Mouse (Mus musculus) megakaryocyte progenitor cell, adult 5-6 weeks (primary cell): ENCODE results near the gene Crebbp. TPM values are rescaled to one million over a fixed set of nuclear protein-coding genes. Genes with fewer than 3 reads are reported as not detected.
A peak's percentile ranks its signal among the peaks of the same experiment; 100 is the strongest.

Source experiments
- ATAC-seq: replicated peaks from 2 replicates; pipeline ENCODE4 v1.8.0; 2016; ENCODE audit warnings: mild to moderate bottlenecking, moderate TSS enrichment, inconsistent platforms; ENCODE audit not compliant: poor library complexity
- total RNA-seq, 2 experiments: library from RNA; stranded (forward) in 1 of 2; stranded (reverse) in 1 of 2; fragments of 157-497, 149-512 nt in 1 of 2; fragments of 200-1000 nt in 1 of 2; gene quantifications; 2 replicates each; pipeline versions ENCODE4 v1.2.3 to v1.2.4; 2015 to 2017

Crebbp gene
- total RNA-seq, 2 experiments from 2014 or later, result 11.5 to 45.4 TPM

DNA sequence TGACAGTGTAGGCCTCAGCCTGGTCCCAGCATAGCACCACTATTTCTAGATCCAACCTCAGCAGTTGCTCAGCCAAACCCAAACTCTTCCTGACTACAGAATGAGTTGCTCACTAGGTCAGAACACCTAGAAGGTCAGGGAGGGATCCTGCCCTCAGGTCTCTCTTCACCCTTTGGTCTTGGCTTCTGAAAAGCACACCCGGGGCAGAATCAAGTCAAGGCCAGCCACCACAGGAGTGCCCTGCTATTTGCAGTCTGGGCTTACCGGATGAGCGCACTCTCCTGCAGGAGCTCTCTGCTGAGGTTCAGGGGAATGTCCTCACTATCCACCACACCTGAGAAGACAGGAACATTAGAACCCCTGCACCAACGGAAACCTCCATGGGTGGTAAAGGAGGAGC, 161.2 kb downstream of the Crebbp start:
- no peak for ATAC-seq

DNA sequence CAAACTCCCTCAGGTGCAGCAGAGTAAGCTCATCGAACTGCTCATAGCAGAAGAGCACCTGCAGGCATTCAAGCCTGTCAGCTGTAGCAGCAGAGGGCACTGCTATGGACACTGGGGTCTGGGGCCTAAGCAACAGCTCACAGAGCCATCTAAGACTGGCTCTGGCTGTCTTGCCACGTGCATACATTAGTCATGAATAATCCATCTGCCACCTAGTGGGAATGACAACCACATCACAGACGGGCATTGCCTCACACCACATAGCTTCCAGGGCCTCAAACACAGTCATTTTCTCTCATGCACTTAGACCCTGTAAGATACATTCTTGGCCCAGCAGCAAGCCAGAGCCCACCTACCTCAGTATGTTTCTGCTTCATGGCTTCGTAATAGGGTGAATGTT, 168.3 kb downstream of the Crebbp start:
- ATAC-seq, result no peak

DNA sequence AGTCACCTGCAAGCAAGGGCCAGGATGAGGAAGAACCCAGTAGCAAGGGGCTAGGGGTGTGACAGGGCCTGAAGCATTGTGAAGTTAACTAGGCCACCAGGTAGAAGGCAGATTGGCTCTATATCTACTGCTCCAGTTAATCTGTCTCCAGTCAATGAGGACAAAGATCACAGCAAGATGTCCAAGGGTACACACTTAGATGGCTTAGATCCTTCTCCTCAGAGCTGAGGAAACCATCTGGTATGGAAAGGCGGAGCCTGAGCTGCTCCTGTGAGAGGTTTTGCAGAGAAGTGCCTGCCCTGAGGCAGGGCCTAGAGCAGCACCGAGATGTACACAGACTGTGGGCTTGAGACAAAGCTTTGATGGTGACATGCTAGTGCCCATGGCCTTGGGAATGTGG, 169.7 kb downstream of the Crebbp start:
- no peak for ATAC-seq

DNA sequence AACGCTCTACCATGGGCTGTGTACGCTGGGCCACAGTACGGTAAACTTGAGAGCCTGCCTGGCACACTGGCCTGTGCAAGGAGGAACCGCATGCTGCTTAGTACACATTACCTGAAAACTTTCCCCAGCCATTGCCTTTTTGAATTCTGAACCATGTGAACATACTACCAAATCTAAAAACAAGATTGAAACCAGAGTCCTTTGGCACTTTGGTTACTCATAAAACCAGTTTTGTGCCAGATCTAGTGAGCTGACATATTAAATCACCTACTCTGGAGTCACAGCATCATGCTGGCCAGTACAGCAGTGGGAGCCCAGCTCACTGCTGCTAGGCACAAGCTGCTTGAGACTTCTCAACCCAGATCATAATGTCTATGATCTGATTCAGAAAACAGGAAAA, 172.2 kb downstream of the Crebbp start:
- no peak for ATAC-seq

DNA sequence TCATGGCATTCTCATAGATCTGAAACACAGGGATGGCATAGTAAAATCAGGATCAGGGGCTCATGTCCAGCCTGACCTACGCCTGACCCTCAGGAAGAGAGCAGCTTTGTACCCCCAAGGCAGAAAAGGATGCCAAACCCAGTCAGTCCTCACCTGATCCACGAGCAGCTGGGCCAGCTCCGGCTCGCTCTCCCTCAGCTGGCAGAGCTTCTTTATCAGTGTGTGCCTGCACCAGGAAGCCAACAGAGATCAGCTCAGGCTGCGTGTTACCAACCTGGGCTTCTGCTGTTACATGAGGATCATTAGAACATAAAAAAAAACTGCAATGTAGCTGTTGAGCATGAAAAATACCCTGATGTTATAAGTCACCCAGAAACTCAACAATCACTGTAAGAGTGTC, 173.6 kb downstream of the Crebbp start:
- ATAC-seq, result no peak

DNA sequence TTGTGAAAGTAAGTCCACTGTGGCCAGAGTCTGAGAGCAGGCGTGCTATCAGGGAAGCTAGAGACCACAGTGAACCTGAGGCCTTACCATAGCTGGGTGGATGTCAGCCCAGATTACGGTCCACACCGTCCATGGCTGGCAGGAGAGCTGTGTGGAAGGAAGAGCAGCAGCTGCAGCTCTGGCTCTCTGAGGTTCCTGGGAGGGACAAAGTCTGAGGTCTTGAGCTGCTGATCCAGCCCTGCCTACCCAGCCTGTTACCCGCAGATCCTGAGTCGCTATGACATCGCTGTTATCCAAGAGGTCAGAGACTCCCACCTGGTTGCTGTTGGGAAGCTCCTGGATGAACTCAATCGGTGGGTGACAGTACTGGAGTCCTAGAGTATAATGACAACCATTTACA, 176.1 kb downstream of the Crebbp start:
- no peak for ATAC-seq

DNA sequence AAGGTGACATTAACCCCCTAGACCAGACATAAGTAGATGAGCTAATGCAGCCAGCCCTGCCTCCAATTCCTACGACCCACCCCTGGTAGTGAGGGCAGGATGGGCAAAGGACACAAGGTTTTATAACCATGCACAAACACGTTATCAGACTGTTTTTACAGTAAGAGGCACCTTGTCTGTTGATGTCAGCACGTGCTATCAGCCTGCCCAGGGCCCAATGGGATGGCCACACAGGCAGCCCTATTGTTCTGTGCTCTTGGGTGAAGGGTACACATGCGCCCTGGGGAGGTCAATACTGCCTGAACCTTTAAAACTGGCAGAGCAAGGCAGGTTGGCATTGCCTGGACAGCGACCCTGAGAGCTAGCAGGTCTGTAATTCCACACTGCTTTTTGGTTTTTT, 177.0 kb downstream of the Crebbp start, which contains the start of gene Dnase1:
Dnase1 (plus strand) TSS at position 136 of the 400 bp plus-strand sequence.
- ATAC-seq, result no peak

DNA sequence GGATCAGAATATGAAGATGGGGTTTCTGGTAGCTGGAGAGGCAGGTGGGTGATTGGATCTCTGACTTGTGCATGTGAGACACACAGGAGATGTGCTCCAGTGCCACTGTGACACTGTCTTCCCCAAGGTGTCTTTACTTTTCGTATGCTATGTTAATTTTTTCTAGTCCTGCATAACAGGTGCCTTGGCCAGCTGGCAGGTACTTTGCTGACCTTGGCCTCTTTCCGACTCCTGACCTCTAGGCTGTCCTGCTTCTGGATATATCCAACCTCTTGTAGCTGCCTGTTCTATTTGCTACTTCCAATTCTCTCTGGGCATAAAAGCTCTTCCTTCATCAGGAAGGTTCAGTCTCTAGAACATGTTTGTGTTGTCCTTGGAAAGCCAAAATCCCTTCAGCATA, 178.2 kb downstream of the Crebbp start:
- no peak for ATAC-seq

DNA sequence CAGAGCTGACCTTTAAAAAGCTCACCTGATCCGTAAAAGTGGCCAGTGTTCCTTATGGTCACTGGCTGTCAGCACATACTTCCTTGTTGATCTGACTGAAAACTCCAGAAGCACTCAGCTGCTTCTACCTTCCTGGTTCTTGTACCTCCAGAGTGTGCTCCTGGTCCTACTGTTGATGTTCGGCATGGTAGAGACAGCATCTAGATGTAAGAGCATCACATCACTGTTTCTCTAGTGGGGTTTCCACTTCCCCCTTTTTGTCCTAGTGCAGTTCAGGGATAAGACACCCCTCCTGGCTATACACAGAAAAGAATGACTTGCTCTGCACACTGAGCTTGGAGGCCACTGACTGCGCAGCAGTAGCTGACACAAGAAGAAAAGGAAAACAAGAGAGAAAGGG, 179.3 kb downstream of the Crebbp start:
- ATAC-seq, result 0 out of 2 replicates have a peak, but pooled peaks have one; percentile 3

DNA sequence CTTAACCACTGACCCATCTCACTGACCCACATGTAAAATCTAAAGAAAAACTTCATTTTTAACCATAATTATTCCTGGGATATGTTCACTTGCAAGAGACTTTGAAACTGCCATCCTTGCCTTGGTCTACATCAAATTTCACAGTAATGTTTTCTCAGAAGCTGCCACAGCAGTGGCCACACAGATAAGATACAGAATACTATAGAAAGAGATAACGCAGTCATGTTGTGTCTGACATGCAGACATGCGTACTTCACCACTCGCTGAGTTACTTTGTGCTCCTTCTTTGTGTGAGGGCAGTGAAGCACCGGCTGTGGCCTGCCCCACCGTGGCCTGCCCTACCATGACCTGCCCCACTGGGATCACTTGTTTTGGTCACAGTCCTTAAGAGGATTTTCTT, 179.8 kb downstream of the Crebbp start:
- ATAC-seq, result peak; percentile 49; the same call in 1 of the 2 replicates

DNA sequence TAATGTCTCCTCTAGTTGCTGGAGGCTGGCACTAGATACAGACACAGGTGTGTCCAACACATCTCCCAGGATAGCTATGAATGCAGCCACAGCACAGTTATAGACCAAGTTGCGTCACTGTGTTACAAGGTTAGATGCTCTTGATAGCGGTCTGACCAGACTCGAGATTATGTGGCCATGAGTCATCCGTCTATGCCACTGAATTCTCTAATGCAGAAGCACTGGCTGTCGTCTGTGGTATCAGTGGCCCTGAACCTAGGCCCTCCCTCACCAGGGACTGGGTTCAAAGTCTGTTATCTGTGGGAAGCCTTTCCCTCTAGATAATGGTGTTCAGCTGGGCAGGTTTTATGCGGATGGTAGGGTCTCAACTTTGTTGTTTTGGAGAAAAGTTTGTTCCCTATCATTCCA, 181.5 kb downstream of the Crebbp start:
- ATAC-seq, result peak; percentile 65

DNA sequence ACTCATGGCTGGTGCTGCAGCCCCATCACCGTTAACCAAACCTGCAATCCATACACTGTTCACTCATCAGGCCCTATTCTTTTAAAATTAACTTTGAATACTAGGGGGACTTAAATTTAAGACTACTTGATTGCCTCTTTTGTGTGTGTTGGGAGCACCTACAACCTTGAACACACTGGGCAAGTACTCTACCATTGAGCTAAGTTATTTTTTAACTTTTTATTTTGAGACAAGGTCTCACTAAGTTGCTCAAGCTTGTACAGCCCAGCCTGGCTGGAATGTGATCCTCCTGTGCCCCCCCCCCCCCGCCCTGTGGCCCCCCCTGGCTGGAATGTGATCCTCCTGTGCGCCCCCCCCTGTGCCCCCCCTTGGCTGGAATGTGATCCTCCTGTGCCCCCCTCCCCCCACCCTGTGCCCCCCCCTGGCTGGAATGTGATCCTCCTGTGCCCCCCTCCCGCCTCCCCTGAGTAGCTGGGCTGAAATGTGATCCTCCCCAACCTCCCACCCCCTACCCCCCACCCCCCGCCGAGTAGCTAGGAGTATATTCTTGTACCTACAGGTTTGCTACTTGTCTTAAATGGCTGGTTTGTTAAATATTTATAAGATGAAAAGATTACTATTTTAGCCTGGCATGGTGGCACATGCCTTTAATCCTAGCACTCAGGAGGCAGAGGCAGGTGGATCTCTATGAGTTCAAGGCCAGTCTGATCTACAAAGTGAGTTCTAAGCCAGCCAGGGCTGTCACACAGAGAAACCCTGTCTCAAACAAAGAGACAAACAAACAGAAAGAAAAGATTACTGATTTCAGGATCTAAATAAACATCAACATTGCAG, 182.1 kb downstream of the Crebbp start:
- ATAC-seq, result no peak

Other genes starting within 250 kb of the Crebbp start
- gene Nlrc3, start 237.4 kb downstream of the Crebbp start, total RNA-seq (2015), result 0.39 and 1.0 TPM in 2 replicates
- 0.29 and 1.1 TPM in 2 replicates for gene Nlrc3, start 237.4 kb downstream of the Crebbp start, total RNA-seq (2017)
- gene Slx4, start 210.2 kb downstream of the Crebbp start, total RNA-seq (2015), result 19.7 and 22.6 TPM in 2 replicates
- 25.6 and 30.3 TPM in 2 replicates for gene Slx4, start 210.2 kb downstream of the Crebbp start, total RNA-seq (2017)
- not detected in 2 replicates for gene Dnase1, start 177.1 kb downstream of the Crebbp start, total RNA-seq (2015)
- gene Dnase1, start 177.1 kb downstream of the Crebbp start, total RNA-seq (2017), result 0.57 and 1.00 TPM in 2 replicates
- gene Trap1, start 136.2 kb downstream of the Crebbp start, total RNA-seq (2015), result 89.6 and 94.3 TPM in 2 replicates
- 167 and 179 TPM in 2 replicates for gene Trap1, start 136.2 kb downstream of the Crebbp start, total RNA-seq (2017)
- gene Adcy9, start 206.5 kb upstream of the Crebbp start, total RNA-seq (2015), result 1.1 and 2.7 TPM in 2 replicates
- gene Adcy9, start 206.5 kb upstream of the Crebbp start, total RNA-seq (2017), result 3.7 and 4.7 TPM in 2 replicates